Mouse (Mus musculus) adrenal gland, postnatal 10 days (tissue): ENCODE data around the gene Chodl. TPM values are rescaled to one million over a fixed set of nuclear protein-coding genes. Genes with fewer than 3 reads are reported as not detected.

Experiments
- DNase-seq: peaks from one replicate; pipeline ENCODE4 v3.0.0; 2021; ENCODE audit warnings: mixed read lengths
- long read RNA-seq, 2 experiments: library from polyadenylated mRNA; stranded (forward); transcript quantifications; one replicate each; pipeline ENCODE4 v2.0.0; 2021
- total RNA-seq, 2 experiments: library from RNA; stranded (reverse); gene quantifications; 2 replicates each; pipeline ENCODE4 v1.2.3; 2021

Chodl gene
- 1 to 10 TPM; 2.1 to 2.9 TPM for total RNA-seq
- long read RNA-seq, experiment 1, transcript Chodl-201 (6 exons, 2,535 nt): major isoform, 5 of 5 reads
- long read RNA-seq, experiment 1, partial matches to known transcripts: 0 of 5 reads
- long read RNA-seq, experiment 1, other reads (novel, unspliced or antisense): 0 of 5 reads
- long read RNA-seq, experiment 2, partial matches to known transcripts: 0 of 7 reads
- long read RNA-seq, experiment 2, other reads (novel, unspliced or antisense): 3 of 7 reads

GRCm38 (mm10) chr16:78930382-78931286 lies at the start of gene Chodl:
Gene Chodl, plus strand, starts transcription at chr16:78930948.
- peak; percentile 15 for DNase-seq

- DNase-seq: no peak
Measured at GRCm38 (mm10) chr16:78922644-78923043, 8.1 kb upstream of the Chodl start.

GRCm38 (mm10) chr16:78931287-78932025 lies 708 bp downstream of the Chodl start:
- peak; percentile 3 for DNase-seq

GRCm38 (mm10) chr16:78934298-78934697 lies 3.5 kb downstream of the Chodl start:
- DNase-seq: no peak

GRCm38 (mm10) chr16:78937755-78938154 lies 7.0 kb downstream of the Chodl start:
- no peak for DNase-seq

- DNase-seq: no peak
Measured at GRCm38 (mm10) chr16:78950359-78950758, 19.6 kb downstream of the Chodl start.

- no peak for DNase-seq
Measured at GRCm38 (mm10) chr16:78957434-78957833, 26.7 kb downstream of the Chodl start.

GRCm38 (mm10) chr16:78969091-78969731 lies 38.5 kb downstream of the Chodl start:
- DNase-seq: peak; percentile 3

- DNase-seq: no peak
Measured at GRCm38 (mm10) chr16:78974099-78974498, 43.4 kb downstream of the Chodl start.

- DNase-seq: no peak
Measured at GRCm38 (mm10) chr16:78976384-78976783, 45.6 kb downstream of the Chodl start.

Other genes starting within 250 kb of the Chodl start
- not detected for gene Tmprss15, start 160.1 kb downstream of the Chodl start, total RNA-seq